ENCODE assay signal across 21 mouse cellular contexts in genomic region chr17:14268001-14268400, GRCm38 (mm10). TPM values are rescaled to one million over a fixed set of nuclear protein-coding genes. Genes with fewer than 3 reads are reported as not detected.
A peak's percentile ranks its signal among the peaks of the same experiment; 100 is the strongest.
DNase-seq lines count a peak whose midpoint lies in the region; TF ChIP-seq lines count a peak whose summit lies in the region.
"Had no signal": no experiment of that assay in that cellular context is flagged by ENCODE, and none has a peak within 500 bp of the region (broad histone marks: within the 10 kb centered on the region; RNA-seq: fewer than 3 reads in every experiment).

No protein-coding gene starts in this region.

- TF ChIP-seq POLR2A in heart, adult 2 months (IDR thresholded peaks at IDR 0.05; ENCODE audit: insufficient read depth, low read depth, low read length), result no peak

- no peaks in the 10 kb centered on the region for H3K27me3 ChIP-seq in heart, adult 2 months (ENCODE audit: control insufficient read depth, insufficient read depth, low read length)
- H3K27me3 ChIP-seq: embryonic facial prominence, embryonic 15.5 days had no signal

- intact Hi-C loops in gastrocnemius, adult 2 months (cut with DNase I), result no loop called here
- intact Hi-C loops in heart, adult 2 months (cut with DNase I), result no loop called here
- intact Hi-C loops in heart, postnatal 10 days (cut with DNase I), result no loop called here

- no peak overlapping the region for H3K9ac ChIP-seq in heart, adult 2 months (ENCODE audit: low read depth, low read length)
- H3K9ac ChIP-seq: embryonic facial prominence, embryonic 15.5 days; forebrain, postnatal 0 days; hindbrain, embryonic 14.5 days had no signal

- no peak for TF ChIP-seq CTCF in gastrocnemius, adult 2 months (IDR thresholded peaks at IDR 0.05)
- no peak for TF ChIP-seq CTCF in heart, adult 2 months (IDR thresholded peaks at IDR 0.05)

- peak; percentile 43 for DNase-seq in gastrocnemius, adult 2 months
- no peak for DNase-seq in gastrocnemius, postnatal 10 days
- peak; percentile 18 to 28 for DNase-seq in heart, adult 2 months
- no peak for DNase-seq in heart, postnatal 10 days
- peak; percentile 64 for DNase-seq in skeletal muscle tissue, adult 2 months (ENCODE audit: low read depth, low spot score)
- DNase-seq in testis, postnatal 10 days (ENCODE audit: low spot score), result no peak
- DNase-seq: adrenal gland, adult 2 months; adrenal gland, postnatal 14 days; cerebellum, adult 11 months; cerebellum, adult 2 months; cerebellum, adult 9-11 months; cerebellum, postnatal 36 days; embryo, embryonic 11 days; forebrain, postnatal 0 days; heart, postnatal 4 days; kidney, adult 18-20 months had no signal

- H3K4me3 ChIP-seq in gastrocnemius, adult 2 months, result no peak overlapping the region
- no peak overlapping the region for H3K4me3 ChIP-seq in heart, adult 2 months
- H3K4me3 ChIP-seq: embryonic facial prominence, embryonic 15.5 days had no signal

- no peak for TF ChIP-seq EP300 in heart, adult 2 months (IDR thresholded peaks at IDR 0.05; ENCODE audit: insufficient read depth, low read depth, low read length)

- H3K4me1 ChIP-seq in heart, adult 2 months (ENCODE audit: control insufficient read depth, insufficient read depth, low read length), result peaks cover 2% of the 10 kb centered on the region

- H3K79me2 ChIP-seq in heart, adult 2 months (replicated peaks; ENCODE audit: control insufficient read depth, insufficient read depth, low read length), result no peaks in the 10 kb centered on the region

- WGBS in heart, adult 2 months, result 65% methylated on average over 4 of the region's 4 CpGs

- no peaks in the 10 kb centered on the region for H3K36me3 ChIP-seq in heart, adult 2 months (ENCODE audit: control insufficient read depth, insufficient read depth, low read length)
- H3K36me3 ChIP-seq: embryonic facial prominence, embryonic 15.5 days had no signal

- H3K27ac ChIP-seq in gastrocnemius, adult 2 months, result 0 out of 2 replicates have a peak overlapping the region, but pooled peaks have one; percentile 16
- H3K27ac ChIP-seq in heart, adult 2 months, result no peak overlapping the region
- H3K27ac ChIP-seq: embryonic facial prominence, embryonic 15.5 days; hindbrain, embryonic 14.5 days; hindbrain, postnatal 0 days had no signal

RNA-seq across cellular contexts. Expression of gene Smoc2, which starts 11.3 kb away (rescaled TPM):
- total RNA-seq in gastrocnemius, adult 2 months (2021), result 10 to 100 TPM; 40.6 to 65.5 TPM
- total RNA-seq in gastrocnemius, postnatal 10 days (2021), result 10 to 100 TPM; 91.1 to 92.9 TPM
- 10 to 100 TPM; 36.5 to 55.4 TPM for total RNA-seq in heart, adult 2 months (2021)
- polyA plus RNA-seq in heart, adult 2 months (2012; rRNA removed), result 54.9 and 104 TPM in 2 replicates
- 10 to 100 TPM; 43.1 to 44.3 TPM for total RNA-seq in heart, postnatal 10 days (2021)
- total RNA-seq: MEL had no signal
- polyA plus RNA-seq: CD4-positive, CD25-positive, alpha-beta regulatory T cell, adult 4 months had no signal

Comparison
In these comparisons a context has a peak if more than half of its experiments do, and no peak if none do; other contexts are left out.
1. DNase-seq: peak in gastrocnemius, adult 2 months (single experiment), heart, adult 2 months (2 of 2) and skeletal muscle tissue, adult 2 months (single experiment); none in gastrocnemius, postnatal 10 days (single experiment), heart, postnatal 10 days (0 of 2) and testis, postnatal 10 days (single experiment).